Mouse (Mus musculus) C2C12 (cell line): ENCODE measurements at regions not wholly inside any gene's neighbourhood (a gene's known extent, or its start where the extent isn't known, plus 50 kb on each side); places are given as distances from the start of the nearest gene placed in this dataset.

ENCODE experiments used
- CTCF ChIP-seq: IDR thresholded peaks from one replicate; pipeline ENCODE4 v1.5.1; 2011; ENCODE audit not compliant: control insufficient read depth, insufficient read depth, insufficient read length
- MYOG ChIP-seq: IDR thresholded peaks from one replicate; pipeline ENCODE4 v1.6.1; 2011; ENCODE audit not compliant: control insufficient read depth, insufficient read length; ENCODE audit errors: extremely low read depth

- TF ChIP-seq CTCF: no peak
- TF ChIP-seq MYOG: no peak
Observed at GRCm38 (mm10) chr1:119161751-119162150, 108.3 kb upstream of the Gli2 start.
